Mouse (Mus musculus) lung, postnatal 25 days (tissue): ENCODE measurements around the gene Plce1.

Source experiments
- DNase-seq: peaks from one replicate; pipeline ENCODE4 v3.0.0; 2022; ENCODE audit warnings: low spot score

Plce1 gene

DNA sequence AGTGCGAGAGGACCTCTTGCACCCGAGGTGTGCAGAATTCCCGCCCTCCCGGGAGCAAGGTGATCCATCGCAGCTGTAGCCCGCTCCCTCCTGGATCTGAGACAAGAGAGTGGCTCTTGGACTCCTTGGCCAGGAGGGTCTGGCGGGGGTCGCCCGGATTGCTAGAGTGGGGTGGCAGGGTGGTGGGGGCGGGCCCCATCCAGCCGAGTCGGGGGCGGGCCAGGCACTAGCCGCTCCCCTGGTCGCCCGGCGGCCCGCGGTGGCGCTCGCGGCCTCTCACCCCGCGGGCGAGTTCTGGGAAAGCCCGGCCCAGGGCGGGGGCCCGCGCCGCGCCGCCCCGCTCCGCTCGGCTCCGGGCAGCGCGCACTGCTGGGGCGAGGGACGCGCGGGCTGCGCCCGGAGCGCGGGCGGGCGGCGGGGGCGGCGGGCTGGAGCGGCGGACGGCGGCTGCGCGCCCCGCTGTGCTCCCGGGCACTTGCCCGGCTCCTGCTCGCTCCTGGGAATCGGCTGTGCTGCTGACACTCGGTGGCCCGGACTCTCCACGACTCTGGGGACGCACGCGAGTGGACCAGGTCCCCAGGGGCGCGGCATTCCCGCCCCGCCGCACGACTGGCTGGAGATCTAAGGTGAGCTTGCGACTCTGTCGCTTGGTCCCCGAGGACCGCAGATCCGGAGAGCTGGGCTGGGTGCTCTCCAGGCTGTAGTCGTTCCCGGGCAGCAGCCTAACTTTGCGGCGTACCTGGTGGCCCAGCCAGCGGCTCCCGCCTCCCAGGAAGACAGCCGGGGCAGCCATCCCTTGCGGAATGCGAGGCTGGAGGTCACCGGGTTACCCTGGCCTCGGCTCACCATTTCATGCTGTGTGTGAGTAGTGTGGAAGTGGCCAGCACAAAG, at the start of gene Plce1:
Gene Plce1 (plus strand): TSS at position 379 of the 891 bp plus-strand sequence.
- DNase-seq = peak; percentile 12

GRCm38 (mm10) chr19:38431326-38431725, 49.6 kb upstream of the Plce1 start:
- DNase-seq = no peak

- no peak for DNase-seq
Observed at GRCm38 (mm10) chr19:38432021-38432420, 48.9 kb upstream of the Plce1 start.

DNA sequence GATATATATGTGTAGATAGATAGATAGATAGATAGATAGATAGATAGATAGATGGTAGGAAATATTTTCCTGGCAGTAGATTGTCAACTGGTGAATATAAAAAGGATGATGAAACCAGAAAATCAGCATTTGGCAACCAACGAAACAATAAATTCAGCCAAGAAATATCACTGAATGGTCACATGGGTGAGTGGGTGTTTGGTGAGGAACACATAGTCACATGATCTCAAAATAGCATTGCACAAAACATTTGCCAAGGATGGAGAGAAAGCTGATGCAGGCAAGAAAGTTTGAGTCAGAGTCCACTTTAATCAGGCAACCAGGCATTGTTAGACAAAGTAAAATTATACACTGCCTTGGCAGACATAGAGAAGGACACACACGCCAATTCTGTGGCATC, 47.5 kb upstream of the Plce1 start:
- DNase-seq = peak; percentile 16

GRCm38 (mm10) chr19:38435221-38435620, 45.7 kb upstream of the Plce1 start:
- no peak for DNase-seq

GRCm38 (mm10) chr19:38441860-38442259, 39.0 kb upstream of the Plce1 start:
- DNase-seq = no peak

GRCm38 (mm10) chr19:38445758-38446157, 35.2 kb upstream of the Plce1 start:
- no peak for DNase-seq

GRCm38 (mm10) chr19:38455228-38455627, 25.7 kb upstream of the Plce1 start:
- DNase-seq = no peak

DNA sequence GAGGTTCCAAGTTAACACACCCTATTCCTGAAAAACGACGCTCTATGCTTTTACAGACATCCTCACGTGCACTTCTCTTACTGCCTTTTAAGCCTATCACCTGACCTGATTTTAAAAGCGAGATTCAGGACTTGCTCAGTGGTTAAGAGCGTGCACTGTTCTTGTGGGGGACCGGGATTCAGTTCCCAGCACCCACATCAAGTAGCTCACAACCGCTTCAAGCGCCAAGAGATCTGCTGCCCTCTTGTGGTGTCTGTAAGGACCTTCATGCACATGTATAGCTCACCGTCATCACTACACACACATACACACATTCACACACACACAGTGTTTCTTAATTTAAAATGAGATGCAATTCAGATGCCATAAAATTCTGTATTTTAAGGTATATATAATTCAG, 21.9 kb upstream of the Plce1 start:
- DNase-seq = no peak

- no peak for DNase-seq
Observed at GRCm38 (mm10) chr19:38460696-38461095, 20.2 kb upstream of the Plce1 start.

GRCm38 (mm10) chr19:38470257-38470893, 10.5 kb upstream of the Plce1 start:
- no peak for DNase-seq

- DNase-seq = peak; percentile 58
Observed at GRCm38 (mm10) chr19:38475394-38475793, 5.5 kb upstream of the Plce1 start.

GRCm38 (mm10) chr19:38478286-38478685, 2.6 kb upstream of the Plce1 start:
- DNase-seq = no peak

- DNase-seq = peak; percentile 37
Observed at GRCm38 (mm10) chr19:38478948-38479347, 2.0 kb upstream of the Plce1 start.

DNA sequence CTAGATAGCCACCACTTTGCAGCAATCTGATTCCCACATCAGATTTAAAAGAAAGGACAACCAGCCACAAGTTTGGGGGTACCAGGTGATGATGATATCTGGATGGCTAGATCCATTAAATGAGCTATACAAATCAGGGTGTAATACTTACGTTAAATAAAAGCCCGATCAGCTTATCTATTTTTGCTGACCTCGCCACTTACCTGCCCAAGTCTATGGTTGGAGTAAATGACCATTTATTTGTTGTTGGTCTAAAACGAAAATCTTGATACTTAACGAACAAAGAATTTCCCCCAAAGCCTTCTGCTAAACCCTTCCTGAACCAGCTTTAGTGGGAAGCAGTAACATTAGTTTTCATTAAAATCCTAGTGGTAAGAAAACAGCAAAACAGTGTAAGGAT, 1.4 kb upstream of the Plce1 start:
- no peak for DNase-seq

GRCm38 (mm10) chr19:38480156-38480720, 671 bp upstream of the Plce1 start:
- no peak for DNase-seq

GRCm38 (mm10) chr19:38481906-38482305, 997 bp downstream of the Plce1 start:
- no peak for DNase-seq

GRCm38 (mm10) chr19:38482406-38483181, 1.7 kb downstream of the Plce1 start:
- no peak for DNase-seq

- DNase-seq = no peak
Observed at GRCm38 (mm10) chr19:38485779-38486555, 5.1 kb downstream of the Plce1 start.

DNA sequence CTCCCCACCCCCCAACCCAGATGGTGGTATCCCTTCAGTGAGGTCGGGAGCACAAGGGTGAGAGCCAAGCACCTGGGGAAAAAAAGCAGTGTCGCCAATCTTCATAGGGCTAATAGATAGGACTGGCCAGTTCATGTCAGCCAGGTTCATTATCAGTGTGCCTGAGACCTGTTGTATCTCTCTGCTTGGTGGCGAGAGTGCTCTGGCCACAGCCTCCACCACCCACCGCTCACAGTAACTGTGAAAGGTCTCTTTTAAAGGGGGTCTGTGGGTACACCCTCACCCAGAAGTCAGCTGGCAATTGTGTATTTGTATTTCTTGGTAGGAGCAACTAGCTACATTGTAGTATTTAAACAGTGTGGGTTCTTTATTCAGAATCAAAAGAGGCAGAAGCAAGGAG, 6.6 kb downstream of the Plce1 start:
- no peak for DNase-seq

DNA sequence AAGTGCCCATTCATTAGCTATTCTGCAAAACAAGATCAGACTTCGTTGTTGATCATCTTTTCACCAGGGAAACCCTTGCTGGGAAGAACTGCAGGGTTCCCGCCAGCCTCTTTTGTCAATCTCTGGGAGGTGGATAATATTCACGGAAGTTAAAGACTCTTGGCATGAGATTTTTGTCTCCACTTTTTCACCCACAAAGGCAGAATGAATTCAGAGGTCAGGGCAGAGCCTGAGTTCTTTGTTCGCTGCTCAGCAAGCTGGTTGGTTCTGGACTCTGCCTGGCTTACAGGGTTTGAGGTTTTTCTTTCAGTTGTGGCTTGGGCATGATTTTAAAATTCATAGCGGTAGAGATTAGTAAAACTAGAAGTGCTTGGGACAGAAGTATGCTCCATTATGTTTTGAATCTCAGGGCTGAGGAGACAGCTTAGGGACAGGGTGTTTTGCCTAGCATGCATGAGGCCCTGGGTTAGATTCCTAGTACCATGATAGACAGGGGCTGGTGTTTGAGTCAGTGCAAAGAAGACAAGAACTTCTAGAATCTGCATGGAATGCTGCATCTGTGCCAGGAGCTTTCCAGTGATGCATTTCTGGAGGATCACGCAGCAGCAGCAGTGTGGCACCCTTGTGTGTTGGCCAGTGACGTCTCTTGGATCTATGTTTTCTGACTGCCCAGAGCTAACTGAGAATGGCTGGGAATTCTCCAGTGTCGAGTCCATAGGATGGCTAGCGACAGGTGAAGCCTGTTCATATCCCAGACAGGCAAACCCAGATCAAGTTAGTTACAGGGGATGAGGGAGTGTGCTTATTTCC, 7.4 kb downstream of the Plce1 start:
- DNase-seq = no peak
